Mouse (Mus musculus): ENCODE data around the gene Krt18. TPM values are rescaled to one million over a fixed set of nuclear protein-coding genes. Genes with fewer than 3 reads are reported as not detected.
A peak's percentile ranks its signal among the peaks of the same experiment; 100 is the strongest.
"Not testable (repeated sequence)": the region's sequence is repeated elsewhere in the genome, so short reads cannot be mapped to it uniquely, and the experiment has no call there.

Gene Krt18
- polyA plus RNA-seq, 1 experiment from 2014 or later = 26.8 TPM

- Histone ChIP-seq H3K27ac (replicated peaks; ENCODE audit: low read depth, low read length) (no peak overlapping the region), H3K4me2 (ENCODE audit: low read depth, severe bottlenecking) (no peak overlapping the region)
These were observed 33.6 kb upstream of the Krt18 start for GRCm38 (mm10) chr15:101994365-101994764.

GRCm38 (mm10) chr15:101995484-101996236 is 32.3 kb upstream of the Krt18 start:
- Histone ChIP-seq H3K9me3 (ENCODE audit: control insufficient read depth, low read length) (peaks cover 3% of the 10 kb centered on the region; the same call in 1 of the 2 replicates), H3K27me3 (ENCODE audit: control insufficient read depth, insufficient read depth, low read length) (no peaks in the 10 kb centered on the region), H3K27ac (replicated peaks; ENCODE audit: low read depth, low read length) (no peak overlapping the region), H3K9ac (ENCODE audit: low read length) (no peak overlapping the region), H3K36me3 (ENCODE audit: control insufficient read depth, insufficient read depth, low read length) (no peaks in the 10 kb centered on the region), H3K4me3 (ENCODE audit: low read depth, low read length) (no peak overlapping the region), H3K4me1 (ENCODE audit: control insufficient read depth, insufficient read depth, low read length) (no peaks in the 10 kb centered on the region), H3K4me2 (ENCODE audit: low read depth, severe bottlenecking) (no peak overlapping the region)
- 84% methylated on average over 4 of the region's 4 CpGs for WGBS
- ATAC-seq (ENCODE audit: insufficient number of reproducible peaks, low FRiP score, low TSS enrichment, low read depth) (no peak), DNase-seq (ENCODE audit: low spot score) (no peak)

More at GRCm38 (mm10) chr15:101994365-101994764, 33.6 kb upstream of the Krt18 start:
- H3K9ac ChIP-seq (ENCODE audit: low read length) = no peak overlapping the region
- peaks cover 3% of the 10 kb centered on the region; the same call in 1 of the 2 replicates for H3K9me3 ChIP-seq (ENCODE audit: control insufficient read depth, low read length)
- no peaks in the 10 kb centered on the region for H3K27me3 ChIP-seq (ENCODE audit: control insufficient read depth, insufficient read depth, low read length)
- no peaks in the 10 kb centered on the region for H3K36me3 ChIP-seq (ENCODE audit: control insufficient read depth, insufficient read depth, low read length)
- DNase-seq (ENCODE audit: low spot score) (no peak), ATAC-seq (ENCODE audit: insufficient number of reproducible peaks, low FRiP score, low TSS enrichment, low read depth) (no peak)
- 94% methylated on average over 6 of the region's 6 CpGs for WGBS
- no peaks in the 10 kb centered on the region for H3K4me1 ChIP-seq (ENCODE audit: control insufficient read depth, insufficient read depth, low read length)
- H3K4me3 ChIP-seq (ENCODE audit: low read depth, low read length) = no peak overlapping the region

GRCm38 (mm10) chr15:101996450-101997078 is 31.4 kb upstream of the Krt18 start:
- H3K27me3 ChIP-seq (ENCODE audit: control insufficient read depth, insufficient read depth, low read length); H3K36me3 ChIP-seq (ENCODE audit: control insufficient read depth, insufficient read depth, low read length); H3K9ac ChIP-seq (ENCODE audit: low read length); H3K9me3 ChIP-seq (ENCODE audit: control insufficient read depth, low read length); ATAC-seq (ENCODE audit: insufficient number of reproducible peaks, low FRiP score, low TSS enrichment, low read depth); H3K4me1 ChIP-seq (ENCODE audit: control insufficient read depth, insufficient read depth, low read length); H3K27ac ChIP-seq (replicated peaks; ENCODE audit: low read depth, low read length); DNase-seq (ENCODE audit: low spot score); H3K4me3 ChIP-seq (ENCODE audit: low read depth, low read length); H3K4me2 ChIP-seq (ENCODE audit: low read depth, severe bottlenecking): not testable (repeated sequence)
- WGBS = 84% methylated on average over 11 of the region's 11 CpGs

- H3K9ac ChIP-seq (ENCODE audit: low read length) = no peak overlapping the region
- H3K9me3 ChIP-seq (ENCODE audit: control insufficient read depth, low read length) = peaks cover 3% of the 10 kb centered on the region; the same call in 1 of the 2 replicates
- H3K4me3 ChIP-seq (ENCODE audit: low read depth, low read length) = no peak overlapping the region
- no peaks in the 10 kb centered on the region for H3K36me3 ChIP-seq (ENCODE audit: control insufficient read depth, insufficient read depth, low read length)
- no peak overlapping the region for H3K4me2 ChIP-seq (ENCODE audit: low read depth, severe bottlenecking)
- no peak for ATAC-seq (ENCODE audit: insufficient number of reproducible peaks, low FRiP score, low TSS enrichment, low read depth)
- H3K27me3 ChIP-seq (ENCODE audit: control insufficient read depth, insufficient read depth, low read length) = peaks cover 4% of the 10 kb centered on the region; the same call in 1 of the 2 replicates
- no peak overlapping the region for H3K27ac ChIP-seq (replicated peaks; ENCODE audit: low read depth, low read length)
- H3K4me1 ChIP-seq (ENCODE audit: control insufficient read depth, insufficient read depth, low read length) = peaks cover 5% of the 10 kb centered on the region; the same call in 1 of the 2 replicates
- no peak for DNase-seq (ENCODE audit: low spot score)
- 90% methylated on average over 11 of the region's 11 CpGs for WGBS
These were observed 28.8 kb upstream of the Krt18 start for GRCm38 (mm10) chr15:101999156-101999555.

GRCm38 (mm10) chr15:101999676-102000335 is 28.2 kb upstream of the Krt18 start:
- no peak overlapping the region for H3K9ac ChIP-seq (ENCODE audit: low read length)
- H3K4me1 ChIP-seq (ENCODE audit: control insufficient read depth, insufficient read depth, low read length) = peaks cover 5% of the 10 kb centered on the region; the same call in 1 of the 2 replicates
- H3K27ac ChIP-seq (replicated peaks; ENCODE audit: low read depth, low read length) = no peak overlapping the region
- no peak overlapping the region for H3K4me3 ChIP-seq (ENCODE audit: low read depth, low read length)
- H3K36me3 ChIP-seq (ENCODE audit: control insufficient read depth, insufficient read depth, low read length) = no peaks in the 10 kb centered on the region
- ATAC-seq (ENCODE audit: insufficient number of reproducible peaks, low FRiP score, low TSS enrichment, low read depth) (no peak), DNase-seq (ENCODE audit: low spot score) (no peak)
- H3K27me3 ChIP-seq (ENCODE audit: control insufficient read depth, insufficient read depth, low read length) = peaks cover 10% of the 10 kb centered on the region; the same call in 1 of the 2 replicates
- H3K9me3 ChIP-seq (ENCODE audit: control insufficient read depth, low read length) = peaks cover 3% of the 10 kb centered on the region; the same call in 1 of the 2 replicates
- no peak overlapping the region for H3K4me2 ChIP-seq (ENCODE audit: low read depth, severe bottlenecking)
- 92% methylated on average over 11 of the region's 11 CpGs for WGBS

- peak overlapping the region; percentile 27 for H3K4me3 ChIP-seq (ENCODE audit: low read depth, low read length)
- peaks cover 16% of the 10 kb centered on the region for H3K4me1 ChIP-seq (ENCODE audit: control insufficient read depth, insufficient read depth, low read length)
- H3K27ac ChIP-seq (replicated peaks; ENCODE audit: low read depth, low read length) = no peak overlapping the region
- H3K4me2 ChIP-seq (ENCODE audit: low read depth, severe bottlenecking) = peak overlapping the region; percentile 48
- no peaks in the 10 kb centered on the region for H3K9me3 ChIP-seq (ENCODE audit: control insufficient read depth, low read length)
- 2% methylated on average over 32 of the region's 34 CpGs for WGBS
- H3K9ac ChIP-seq (ENCODE audit: low read length) = peak overlapping the region; percentile 24
- DNase-seq (ENCODE audit: low spot score) (peak; percentile 84), ATAC-seq (ENCODE audit: insufficient number of reproducible peaks, low FRiP score, low TSS enrichment, low read depth) (peak; percentile 82)
- no peaks in the 10 kb centered on the region for H3K36me3 ChIP-seq (ENCODE audit: control insufficient read depth, insufficient read depth, low read length)
- peaks cover 17% of the 10 kb centered on the region for H3K27me3 ChIP-seq (ENCODE audit: control insufficient read depth, insufficient read depth, low read length)
These were observed 25.1 kb upstream of the Krt18 start for GRCm38 (mm10) chr15:102002646-102003488.

- ATAC-seq (ENCODE audit: insufficient number of reproducible peaks, low FRiP score, low TSS enrichment, low read depth) (no peak), DNase-seq (ENCODE audit: low spot score) (no peak)
- Histone ChIP-seq H3K9me3 (ENCODE audit: control insufficient read depth, low read length) (no peaks in the 10 kb centered on the region), H3K4me1 (ENCODE audit: control insufficient read depth, insufficient read depth, low read length) (peaks cover 16% of the 10 kb centered on the region), H3K4me2 (ENCODE audit: low read depth, severe bottlenecking) (peak overlapping the region; percentile 48), H3K36me3 (ENCODE audit: control insufficient read depth, insufficient read depth, low read length) (no peaks in the 10 kb centered on the region), H3K9ac (ENCODE audit: low read length) (no peak overlapping the region), H3K27me3 (ENCODE audit: control insufficient read depth, insufficient read depth, low read length) (peaks cover 17% of the 10 kb centered on the region), H3K27ac (replicated peaks; ENCODE audit: low read depth, low read length) (no peak overlapping the region), H3K4me3 (ENCODE audit: low read depth, low read length) (peak overlapping the region; percentile 27)
- WGBS = 12% methylated on average over 12 of the region's 12 CpGs
These were observed 24.5 kb upstream of the Krt18 start for GRCm38 (mm10) chr15:102003516-102003915.
